Mouse (Mus musculus) kidney, adult 2 months (tissue): ENCODE results near the gene Celf2. TPM values are rescaled to one million over a fixed set of nuclear protein-coding genes. Genes with fewer than 3 reads are reported as not detected.
"Not testable (repeated sequence)": the region's sequence is repeated elsewhere in the genome, so short reads cannot be mapped to it uniquely, and the experiment has no call there.

ENCODE experiments used
- DNase-seq: peaks from one replicate; pipeline ENCODE4 v3.0.0; 2021
- H3K27ac ChIP-seq: fragments of 200-500 bp; 2 replicates; pipeline ENCODE4 v1.5.1; 2012; ENCODE audit warnings: low read depth, low read length, control low read depth, inconsistent platforms; ENCODE audit not compliant: insufficient read depth
- H3K27me3 ChIP-seq: fragments of 200-500 bp; replicated peaks from 2 replicates; pipeline ENCODE4 v1.6.1; 2012; ENCODE audit warnings: mild to moderate bottlenecking, moderate library complexity, low read length, inconsistent platforms; ENCODE audit not compliant: control insufficient read depth, insufficient read depth
- H3K36me3 ChIP-seq: fragments of 200-500 bp; 2 replicates; pipeline ENCODE4 v1.6.1; 2012; ENCODE audit warnings: mild to moderate bottlenecking, moderate library complexity, low read length, inconsistent platforms; ENCODE audit not compliant: control insufficient read depth, insufficient read depth
- H3K4me1 ChIP-seq: fragments of 200-500 bp; 2 replicates; pipeline ENCODE4 v1.6.1; 2011; ENCODE audit warnings: low read length; ENCODE audit not compliant: control insufficient read depth, insufficient read depth
- H3K4me3 ChIP-seq: fragments of 200-500 bp; 2 replicates; pipeline ENCODE4 v1.5.1; 2011; ENCODE audit warnings: mild to moderate bottlenecking, low read depth, low read length, control low read depth; ENCODE audit not compliant: insufficient read depth
- CTCF ChIP-seq: fragments of 200-500 bp; conservative IDR thresholded peaks from 2 replicates; pipeline ENCODE4 v1.5.1; 2011; ENCODE audit warnings: low read depth, mild to moderate bottlenecking, control low read depth, low read length, moderate library complexity, mixed read lengths; ENCODE audit not compliant: insufficient read depth, insufficient read length
- POLR2A ChIP-seq: fragments of 200-500 bp; IDR thresholded peaks from one replicate; pipeline ENCODE4 v1.6.1; 2011; ENCODE audit warnings: low read depth, low read length, control low read depth
- WGBS: fragments of 180-500 bp; shearing (Covaris S2); methylation state at CpG from one replicate; pipeline ENCODE4 v1.1.7; 2018; 5-methylcytosine and 5-hydroxymethylcytosine counted together
- polyA plus RNA-seq: library from polyadenylated mRNA; depleted of rRNA; stranded (reverse); fragments of >200 nt; gene quantifications from 2 replicates; pipeline ENCODE4 v1.2.3, GENCODE M21; 2012

Celf2 gene
- polyA plus RNA-seq, 1 experiment: 11.5 TPM

- Histone ChIP-seq H3K4me1 (no peaks in the 10 kb centered on the region), H3K36me3 (no peaks in the 10 kb centered on the region), H3K4me3 (no peak overlapping the region), H3K27me3 (no peaks in the 10 kb centered on the region), H3K27ac (no peak overlapping the region)
- WGBS: 53% methylated on average over 1 of the region's 1 CpGs
- no peak for DNase-seq
- TF ChIP-seq CTCF (no peak), POLR2A (no peak)
These were observed 914.6 kb downstream of the Celf2 start for GRCm38 (mm10) chr2:6594736-6595135.

- H3K4me1 ChIP-seq: no peaks in the 10 kb centered on the region
- no peak for DNase-seq
- no peak overlapping the region for H3K4me3 ChIP-seq
- H3K27me3 ChIP-seq: no peaks in the 10 kb centered on the region
- 89% methylated on average over 3 of the region's 3 CpGs for WGBS
- no peak overlapping the region for H3K27ac ChIP-seq
- no peak for TF ChIP-seq CTCF
- no peaks in the 10 kb centered on the region for H3K36me3 ChIP-seq
These were observed 915.2 kb downstream of the Celf2 start for GRCm38 (mm10) chr2:6594160-6594559.

GRCm38 (mm10) chr2:6593739-6594138 is 915.6 kb downstream of the Celf2 start:
- Histone ChIP-seq H3K27ac (no peak overlapping the region), H3K4me3 (no peak overlapping the region), H3K27me3 (no peaks in the 10 kb centered on the region), H3K4me1 (no peaks in the 10 kb centered on the region), H3K36me3 (no peaks in the 10 kb centered on the region)
- DNase-seq: no peak
- TF ChIP-seq CTCF: no peak
- no peak for TF ChIP-seq POLR2A
- 83% methylated on average over 14 of the region's 14 CpGs for WGBS

GRCm38 (mm10) chr2:6586122-6586681 is 923.2 kb downstream of the Celf2 start:
- TF ChIP-seq POLR2A (no peak), CTCF (no peak)
- WGBS: 93% methylated on average over 10 of the region's 10 CpGs
- H3K36me3 ChIP-seq: no peaks in the 10 kb centered on the region

GRCm38 (mm10) chr2:6585069-6585754 is 924.2 kb downstream of the Celf2 start:
- no peak for DNase-seq
- Histone ChIP-seq H3K4me1 (no peaks in the 10 kb centered on the region), H3K27ac (no peak overlapping the region), H3K36me3 (no peaks in the 10 kb centered on the region), H3K4me3 (no peak overlapping the region), H3K27me3 (no peaks in the 10 kb centered on the region)
- TF ChIP-seq POLR2A: no peak
- TF ChIP-seq CTCF: no peak
- WGBS: 78% methylated on average over 7 of the region's 7 CpGs

More at GRCm38 (mm10) chr2:6586122-6586681, 923.2 kb downstream of the Celf2 start:
- H3K4me3 ChIP-seq: no peak overlapping the region
- H3K4me1 ChIP-seq: no peaks in the 10 kb centered on the region
- H3K27ac ChIP-seq: no peak overlapping the region
- H3K27me3 ChIP-seq: no peaks in the 10 kb centered on the region
- DNase-seq: no peak

GRCm38 (mm10) chr2:6582711-6583110 is 926.7 kb downstream of the Celf2 start:
- Histone ChIP-seq H3K36me3 (no peaks in the 10 kb centered on the region), H3K27me3 (no peaks in the 10 kb centered on the region), H3K4me3 (no peak overlapping the region), H3K4me1 (no peaks in the 10 kb centered on the region), H3K27ac (no peak overlapping the region)
- TF ChIP-seq CTCF (no peak), POLR2A (no peak)
- DNase-seq: no peak

- 55% methylated on average over 5 of the region's 5 CpGs for WGBS
- Histone ChIP-seq H3K36me3 (no peaks in the 10 kb centered on the region), H3K4me1 (no peaks in the 10 kb centered on the region), H3K4me3 (no peak overlapping the region), H3K27me3 (no peaks in the 10 kb centered on the region), H3K27ac (no peak overlapping the region)
- TF ChIP-seq POLR2A (no peak), CTCF (no peak)
- no peak for DNase-seq
These were observed 929.3 kb downstream of the Celf2 start for GRCm38 (mm10) chr2:6580066-6580465.

- H3K27ac ChIP-seq, H3K27me3 ChIP-seq, H3K4me1 ChIP-seq, DNase-seq, H3K4me3 ChIP-seq, H3K36me3 ChIP-seq: not testable (repeated sequence)
- 96% methylated on average over 3 of the region's 3 CpGs for WGBS
These were observed 934.0 kb downstream of the Celf2 start for GRCm38 (mm10) chr2:6575316-6575715.
